Mouse (Mus musculus) heart, embryonic 16.5 days (tissue): ENCODE results near the gene Hsd3b2. TPM values are rescaled to one million over a fixed set of nuclear protein-coding genes. Genes with fewer than 3 reads are reported as not detected.
"Not testable (repeated sequence)": the region's sequence is repeated elsewhere in the genome, so short reads cannot be mapped to it uniquely, and the experiment has no call there.

Experiments
- ATAC-seq: fragments of 200-750 bp; cut with Nextera tagmentation; replicated peaks from 2 replicates; pipeline ENCODE4 v1.8.0; 2017; ENCODE audit warnings: moderate number of reproducible peaks; ENCODE audit not compliant: insufficient read depth, low FRiP score; ENCODE audit errors: extremely low read depth
- H3K27ac ChIP-seq: fragments of 300-500 bp; sonication (generic); 2 replicates; pipeline ENCODE4 v1.5.1; 2014; ENCODE audit warnings: mild to moderate bottlenecking, low read length, control low read depth, moderate library complexity
- H3K27me3 ChIP-seq: fragments of 300-500 bp; sonication (generic); 2 replicates; pipeline ENCODE4 v1.6.1; 2014; ENCODE audit warnings: low read length, mixed read lengths; ENCODE audit not compliant: control insufficient read depth, insufficient read depth
- H3K36me3 ChIP-seq: fragments of 300-500 bp; sonication (generic); 2 replicates; pipeline ENCODE4 v1.6.1; 2014; ENCODE audit not compliant: control insufficient read depth, insufficient read depth
- H3K4me1 ChIP-seq: fragments of 300-500 bp; sonication (generic); 2 replicates; pipeline ENCODE4 v1.6.1; 2014; ENCODE audit warnings: low read length, mixed read lengths; ENCODE audit not compliant: control insufficient read depth, insufficient read depth
- H3K4me2 ChIP-seq: fragments of 300-500 bp; sonication (generic); 2 replicates; pipeline ENCODE4 v1.6.1; 2014; ENCODE audit warnings: low read depth, mild to moderate bottlenecking, control low read depth, low read length
- H3K4me3 ChIP-seq: fragments of 300-500 bp; sonication (generic); 2 replicates; pipeline ENCODE4 v1.5.1; 2014; ENCODE audit warnings: mild to moderate bottlenecking, control low read depth, low read length
- H3K9ac ChIP-seq: fragments of 300-500 bp; sonication (generic); 2 replicates; pipeline ENCODE4 v1.6.1; 2014; ENCODE audit warnings: low read length, control low read depth
- H3K9me3 ChIP-seq: fragments of 300-500 bp; sonication (generic); replicated peaks from 2 replicates; pipeline ENCODE4 v1.6.1; 2016; ENCODE audit warnings: low read length; ENCODE audit not compliant: control insufficient read depth
- WGBS: fragments of 180-500 bp; shearing (Covaris S2); extraction: QIAGEN DNeasy Blood & Tissue Kit; methylation state at CpG from one replicate; pipeline ENCODE4 v1.1.7; 2014; 5-methylcytosine and 5-hydroxymethylcytosine counted together
- polyA plus RNA-seq: library from polyadenylated mRNA; unstranded; fragments of >200 nt; fragmentation: Nextera tagmentation; extraction: Ambion mirVana; gene quantifications from 2 replicates; pipeline ENCODE4 v1.2.1, GENCODE M21; 2015

Gene Hsd3b2
- 0.05 TPM in 1 of 2 replicates, not detected in the other for polyA plus RNA-seq

- Histone ChIP-seq H3K27ac (no peak within 1 kb of the TSS), H3K4me1 (no peaks in the 10 kb centered on the region), H3K4me3 (no peak within 1 kb of the TSS), H3K27me3 (no peaks in the 10 kb centered on the region), H3K9me3 (no peaks in the 10 kb centered on the region), H3K4me2 (no peak within 1 kb of the TSS), H3K36me3 (no peaks in the 10 kb centered on the region), H3K9ac (no peak within 1 kb of the TSS)
- no peak for ATAC-seq
- WGBS: 61% methylated on average over 1 of the region's 1 CpGs
These were observed at the start of gene Hsd3b2 for GRCm38 (mm10) chr3:98724376-98724775. Gene Hsd3b2, minus strand, starts transcription at chr3:98724543.

DNA sequence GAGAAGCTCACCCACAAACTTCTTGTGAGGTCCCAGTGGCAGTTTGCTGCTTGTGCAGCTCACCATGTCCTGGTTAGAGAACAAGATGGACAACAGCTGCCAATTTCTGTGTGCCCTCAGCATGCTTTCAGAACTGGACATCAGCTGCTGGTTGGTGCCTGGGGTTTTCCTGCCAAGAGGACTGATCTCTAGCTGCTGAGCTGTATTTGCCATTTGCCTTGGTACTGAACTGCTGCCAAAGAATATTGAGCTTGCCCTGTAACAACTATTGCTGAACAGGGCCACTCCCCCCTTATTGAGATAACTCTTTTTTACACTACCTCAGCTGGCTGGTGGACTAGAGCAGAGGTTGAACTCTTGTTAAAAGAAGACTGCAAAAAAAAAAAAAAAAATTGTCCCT, 39.8 kb upstream of the Hsd3b2 start:
- Histone ChIP-seq H3K4me3 (no peak overlapping the region), H3K4me2 (no peak overlapping the region), H3K4me1 (no peaks in the 10 kb centered on the region), H3K27ac (no peak overlapping the region), H3K9ac (no peak overlapping the region), H3K36me3 (no peaks in the 10 kb centered on the region), H3K9me3 (no peaks in the 10 kb centered on the region), H3K27me3 (no peaks in the 10 kb centered on the region)
- no peak for ATAC-seq

DNA sequence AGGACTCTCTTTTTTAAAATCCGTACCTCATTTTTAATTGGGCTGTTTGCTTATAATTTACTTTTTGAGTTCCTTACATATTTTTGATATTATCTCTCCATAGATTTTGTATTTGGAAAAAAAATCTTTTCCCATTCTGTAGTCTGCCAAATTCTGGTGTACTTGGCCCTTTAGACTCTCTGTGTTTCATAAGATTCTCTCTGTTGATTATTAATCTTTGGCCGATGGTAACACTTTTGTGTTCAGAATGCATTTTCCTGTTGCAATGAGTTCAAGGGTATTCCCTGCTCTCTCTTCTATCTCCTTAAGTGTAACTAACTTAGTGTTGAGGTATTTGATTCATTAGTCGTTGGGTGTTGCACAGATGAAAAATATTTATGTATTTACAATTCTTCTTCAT, 32.5 kb upstream of the Hsd3b2 start:
- H3K4me1 ChIP-seq: no peaks in the 10 kb centered on the region
- no peak for ATAC-seq
- no peak overlapping the region for H3K27ac ChIP-seq
- no peak overlapping the region for H3K4me3 ChIP-seq
- H3K4me2 ChIP-seq: no peak overlapping the region
- no peaks in the 10 kb centered on the region for H3K36me3 ChIP-seq
- no peaks in the 10 kb centered on the region for H3K9me3 ChIP-seq
- H3K27me3 ChIP-seq: no peaks in the 10 kb centered on the region
- WGBS: 81% methylated on average over 3 of the region's 3 CpGs
- H3K9ac ChIP-seq: no peak overlapping the region

DNA sequence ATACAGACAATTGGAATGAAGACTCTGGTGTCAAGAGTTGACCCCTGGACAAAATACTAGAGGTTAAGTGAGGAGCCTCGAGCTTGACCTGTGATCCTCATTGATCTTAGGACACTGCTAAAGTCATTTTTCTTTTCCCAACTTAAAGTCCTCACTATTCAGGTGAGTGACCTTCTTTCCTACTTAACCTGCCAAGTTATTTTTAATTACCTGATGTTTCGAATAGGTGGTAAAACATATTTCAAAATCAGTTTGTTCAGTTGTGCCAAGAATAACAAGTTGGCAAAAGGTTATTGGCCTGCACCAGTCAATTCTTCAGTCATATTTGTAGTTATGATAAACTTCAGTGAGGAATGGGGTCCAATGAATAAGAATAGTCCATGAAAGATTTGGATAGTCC, 27.8 kb upstream of the Hsd3b2 start:
- H3K9ac ChIP-seq: no peak overlapping the region
- no peaks in the 10 kb centered on the region for H3K9me3 ChIP-seq
- H3K4me1 ChIP-seq: no peaks in the 10 kb centered on the region
- H3K36me3 ChIP-seq: no peaks in the 10 kb centered on the region
- no peak overlapping the region for H3K4me2 ChIP-seq
- ATAC-seq: no peak
- whole genome bisulfite sequencing: 60% methylated on average over 2 of the region's 2 CpGs
- no peak overlapping the region for H3K4me3 ChIP-seq
- no peaks in the 10 kb centered on the region for H3K27me3 ChIP-seq
- no peak overlapping the region for H3K27ac ChIP-seq

DNA sequence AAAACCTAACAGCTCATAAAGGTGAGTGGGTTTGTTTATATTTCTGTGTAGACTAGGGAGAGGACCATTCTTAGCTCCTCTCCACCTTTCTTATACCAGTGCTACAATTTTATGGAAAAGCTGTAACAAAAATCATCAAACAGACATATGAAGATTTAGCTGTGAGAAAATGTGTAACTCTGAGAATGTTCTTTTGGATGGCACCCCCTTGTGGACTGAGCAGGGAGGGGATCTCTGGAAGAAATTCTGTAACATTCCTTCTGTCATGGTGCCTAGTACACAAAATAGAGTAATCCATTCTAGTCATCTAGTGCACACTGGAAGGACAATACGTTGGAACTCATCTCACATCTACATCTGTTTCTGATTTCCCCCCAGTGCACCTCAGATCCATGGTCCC, 16.7 kb upstream of the Hsd3b2 start:
- not testable (repeated sequence) for H3K27me3 ChIP-seq, H3K9me3 ChIP-seq, H3K9ac ChIP-seq, H3K27ac ChIP-seq, ATAC-seq, H3K36me3 ChIP-seq, H3K4me1 ChIP-seq, H3K4me3 ChIP-seq, H3K4me2 ChIP-seq
- 56% methylated on average over 1 of the region's 1 CpGs for WGBS

DNA sequence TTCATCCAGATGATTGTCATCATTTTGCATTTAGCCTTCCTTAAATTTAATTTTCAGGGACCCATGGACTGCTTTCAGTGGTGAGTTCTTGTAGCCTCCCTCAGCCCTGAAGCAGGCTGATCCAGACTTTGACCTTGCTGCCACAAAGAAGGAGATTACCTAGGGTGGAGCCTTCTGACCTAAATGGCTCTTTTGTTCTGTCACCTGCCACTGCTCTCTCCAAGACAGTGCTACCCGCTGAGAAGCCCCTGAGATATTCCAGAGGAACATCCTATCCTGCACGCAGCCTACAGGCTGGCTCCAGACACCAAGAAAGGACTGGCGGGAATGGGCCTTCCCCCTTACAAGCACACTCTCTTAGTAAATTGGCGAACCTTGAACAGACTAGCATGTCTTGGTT, 10.0 kb upstream of the Hsd3b2 start:
- Histone ChIP-seq H3K4me3 (no peak overlapping the region), H3K27me3 (no peaks in the 10 kb centered on the region), H3K4me1 (no peaks in the 10 kb centered on the region), H3K9ac (no peak overlapping the region), H3K4me2 (no peak overlapping the region), H3K27ac (no peak overlapping the region), H3K9me3 (no peaks in the 10 kb centered on the region), H3K36me3 (no peaks in the 10 kb centered on the region)
- WGBS: 65% methylated on average over 4 of the region's 4 CpGs
- ATAC-seq: no peak

GRCm38 (mm10) chr3:98733724-98734123, 9.4 kb upstream of the Hsd3b2 start:
- H3K4me1 ChIP-seq: no peaks in the 10 kb centered on the region
- no peak for ATAC-seq
- 86% methylated on average over 2 of the region's 2 CpGs for WGBS

GRCm38 (mm10) chr3:98726281-98726680, 1.9 kb upstream of the Hsd3b2 start:
- H3K27ac ChIP-seq: no peak overlapping the region
- H3K9me3 ChIP-seq: no peaks in the 10 kb centered on the region
- no peak for ATAC-seq
- no peaks in the 10 kb centered on the region for H3K4me1 ChIP-seq
- no peaks in the 10 kb centered on the region for H3K36me3 ChIP-seq
- no peak overlapping the region for H3K9ac ChIP-seq
- H3K4me3 ChIP-seq: no peak overlapping the region
- H3K27me3 ChIP-seq: no peaks in the 10 kb centered on the region
- WGBS: 68% methylated on average over 2 of the region's 2 CpGs
- no peak overlapping the region for H3K4me2 ChIP-seq

More at GRCm38 (mm10) chr3:98733724-98734123, 9.4 kb upstream of the Hsd3b2 start:
- Histone ChIP-seq H3K36me3 (no peaks in the 10 kb centered on the region), H3K27ac (no peak overlapping the region), H3K4me3 (no peak overlapping the region), H3K9ac (no peak overlapping the region), H3K27me3 (no peaks in the 10 kb centered on the region), H3K4me2 (no peak overlapping the region), H3K9me3 (no peaks in the 10 kb centered on the region)

DNA sequence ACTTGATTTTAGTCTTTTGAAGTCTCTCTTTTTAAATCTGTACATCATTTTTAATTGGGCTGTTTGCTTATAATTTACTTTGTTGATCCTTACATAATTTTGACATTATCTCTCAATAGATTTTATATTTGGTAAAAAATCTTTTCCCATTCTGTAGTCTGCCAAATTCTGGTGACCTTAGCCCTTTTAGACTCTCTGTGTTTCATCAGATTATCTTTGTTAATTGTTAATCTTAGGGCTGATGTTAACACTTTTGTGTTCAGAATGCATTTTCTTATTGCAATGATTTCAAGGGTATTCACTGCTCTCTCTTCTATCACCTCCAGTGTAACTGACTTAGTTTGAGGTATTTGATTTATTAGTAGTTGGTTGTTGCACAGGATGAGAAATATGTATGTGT, 3.6 kb downstream of the Hsd3b2 start:
- Histone ChIP-seq H3K9ac (no peak overlapping the region), H3K27me3 (no peaks in the 10 kb centered on the region), H3K36me3 (no peaks in the 10 kb centered on the region), H3K9me3 (no peaks in the 10 kb centered on the region), H3K27ac (no peak overlapping the region), H3K4me3 (no peak overlapping the region), H3K4me1 (no peaks in the 10 kb centered on the region), H3K4me2 (no peak overlapping the region)
- ATAC-seq: no peak

DNA sequence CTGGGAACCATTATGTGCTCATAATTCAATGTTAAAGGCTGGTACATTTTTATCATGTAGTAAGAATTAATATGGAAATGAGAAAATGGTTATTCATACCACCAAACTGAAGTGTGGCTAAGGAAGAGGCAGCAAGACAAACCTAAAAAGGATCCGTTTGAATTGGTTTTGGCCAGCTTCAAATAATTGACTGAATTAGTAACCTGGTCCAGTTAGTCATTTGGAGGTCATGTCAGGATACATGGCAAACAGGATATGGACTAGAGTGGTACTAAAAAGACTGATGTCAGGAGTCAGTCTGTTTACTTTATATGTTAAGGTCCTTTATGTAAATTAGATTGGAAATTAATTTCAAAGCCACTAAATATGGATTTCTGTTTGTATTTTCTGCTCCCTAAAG, 41.9 kb downstream of the Hsd3b2 start:
- ATAC-seq: no peak
- H3K4me2 ChIP-seq: no peak overlapping the region
- H3K27ac ChIP-seq: no peak overlapping the region
- no peak overlapping the region for H3K9ac ChIP-seq
- no peaks in the 10 kb centered on the region for H3K9me3 ChIP-seq
- no peak overlapping the region for H3K4me3 ChIP-seq
- H3K36me3 ChIP-seq: no peaks in the 10 kb centered on the region
- no peaks in the 10 kb centered on the region for H3K27me3 ChIP-seq
- WGBS: 70% methylated on average over 1 of the region's 1 CpGs
- H3K4me1 ChIP-seq: no peaks in the 10 kb centered on the region
